Mouse (Mus musculus) embryo, embryonic 10 days (tissue): ENCODE results near the gene Rad23a.
A peak's percentile ranks its signal among the peaks of the same experiment; 100 is the strongest.

Experiments used
- DNase-seq: peaks from one replicate; pipeline ENCODE4 v3.0.0-alpha.2; 2015; ENCODE audit warnings: low spot score

Gene Rad23a

GRCm38 (mm10) chr8:84840248-84840999 is at the start of gene Rad23a:
TSS of gene Rad23a (minus strand) at chr8:84840665.
- DNase-seq, result peak; percentile 99

- DNase-seq, result no peak
Measured at GRCm38 (mm10) chr8:84889141-84889540, 48.7 kb upstream of the Rad23a start.

- no peak for DNase-seq
Measured at GRCm38 (mm10) chr8:84888280-84888679, 47.8 kb upstream of the Rad23a start.

- DNase-seq, result no peak
Measured at GRCm38 (mm10) chr8:84884728-84885127, 44.3 kb upstream of the Rad23a start.

- no peak for DNase-seq
Measured at GRCm38 (mm10) chr8:84878915-84879314, 38.5 kb upstream of the Rad23a start.

GRCm38 (mm10) chr8:84877297-84878035 is 37.0 kb upstream of the Rad23a start:
- no peak for DNase-seq

GRCm38 (mm10) chr8:84874339-84874738 is 33.9 kb upstream of the Rad23a start:
- DNase-seq, result no peak

GRCm38 (mm10) chr8:84873016-84873415 is 32.6 kb upstream of the Rad23a start:
- no peak for DNase-seq

GRCm38 (mm10) chr8:84872309-84872965 is 32.0 kb upstream of the Rad23a start:
- DNase-seq, result peak; percentile 37

GRCm38 (mm10) chr8:84871376-84872308 is 31.2 kb upstream of the Rad23a start, which contains the start of gene Syce2:
TSS of gene Syce2 (plus strand) at chr8:84872111.
- DNase-seq, result peak; percentile 76

- DNase-seq, result peak; percentile 99
Measured at GRCm38 (mm10) chr8:84856864-84857441, 16.5 kb upstream of the Rad23a start, which contains the start of gene Farsa. TSS of gene Farsa (plus strand) at chr8:84856989.

GRCm38 (mm10) chr8:84856434-84856833 is 16.0 kb upstream of the Rad23a start:
- DNase-seq, result no peak

GRCm38 (mm10) chr8:84847684-84848435 is 7.4 kb upstream of the Rad23a start:
- DNase-seq, result no peak

GRCm38 (mm10) chr8:84846722-84847572 is 6.5 kb upstream of the Rad23a start, which contains the start of gene Calr:
TSS of gene Calr (minus strand) at chr8:84846934.
- DNase-seq, result peak; percentile 100

- no peak for DNase-seq
Measured at GRCm38 (mm10) chr8:84846094-84846721, 5.7 kb upstream of the Rad23a start.

- peak; percentile 58 for DNase-seq
Measured at GRCm38 (mm10) chr8:84845355-84846093, 5.1 kb upstream of the Rad23a start.

GRCm38 (mm10) chr8:84844397-84845070 is 4.1 kb upstream of the Rad23a start:
- DNase-seq, result no peak

GRCm38 (mm10) chr8:84841514-84841913 is 1.0 kb upstream of the Rad23a start:
- no peak for DNase-seq
